Mouse (Mus musculus) limb, embryonic 13.5 days (tissue): Measurements from ENCODE around the gene Wfdc6a. TPM values are rescaled to one million over a fixed set of nuclear protein-coding genes. Genes with fewer than 3 reads are reported as not detected.

ENCODE experiments used
- ATAC-seq: fragments of 200-750 bp; cut with Nextera tagmentation; 2 replicates; pipeline ENCODE4 v1.8.0; 2017; ENCODE audit warnings: low read depth, moderate number of reproducible peaks, moderate TSS enrichment; ENCODE audit not compliant: low FRiP score
- H3K27ac ChIP-seq: fragments of 300-500 bp; sonication (generic); 2 replicates; pipeline ENCODE4 v1.5.1; 2015; ENCODE audit warnings: inconsistent platforms, mild to moderate bottlenecking, moderate library complexity
- H3K27me3 ChIP-seq: fragments of 300-500 bp; sonication (generic); 2 replicates; pipeline ENCODE4 v1.6.1; 2015; ENCODE audit warnings: mild to moderate bottlenecking, inconsistent platforms
- H3K36me3 ChIP-seq: fragments of 300-500 bp; sonication (generic); 2 replicates; pipeline ENCODE4 v1.6.1; 2015; ENCODE audit warnings: inconsistent platforms, mild to moderate bottlenecking, moderate library complexity
- H3K4me1 ChIP-seq: fragments of 300-500 bp; sonication (generic); 2 replicates; pipeline ENCODE4 v1.6.1; 2015; ENCODE audit warnings: inconsistent platforms
- H3K4me2 ChIP-seq: fragments of 300-500 bp; sonication (generic); replicated peaks from 2 replicates; pipeline ENCODE4 v1.6.1; 2015; ENCODE audit warnings: inconsistent platforms, mild to moderate bottlenecking, moderate library complexity
- H3K4me3 ChIP-seq: fragments of 300-500 bp; sonication (generic); 2 replicates; pipeline ENCODE4 v1.5.1; 2015; ENCODE audit warnings: moderate library complexity, mild to moderate bottlenecking, inconsistent platforms
- H3K9ac ChIP-seq: fragments of 300-500 bp; sonication (generic); 2 replicates; pipeline ENCODE4 v1.6.1; 2015; ENCODE audit warnings: mild to moderate bottlenecking, inconsistent platforms
- H3K9me3 ChIP-seq: fragments of 300-500 bp; sonication (generic); 2 replicates; pipeline ENCODE4 v1.6.1; 2016; ENCODE audit warnings: inconsistent platforms
- WGBS: fragments of 180-500 bp; shearing (Covaris S2); methylation state at CpG from one replicate; pipeline ENCODE4 v1.1.7; 2015; 5-methylcytosine and 5-hydroxymethylcytosine counted together
- polyA plus RNA-seq: library from polyadenylated mRNA; unstranded; fragments of >200 nt; fragmentation: Nextera tagmentation; extraction: Ambion mirVana; gene quantifications from 2 replicates; pipeline ENCODE4 v1.2.1, GENCODE M21; 2015

The Wfdc6a gene
- polyA plus RNA-seq, 1 experiment from 2014 or later, result not detected

DNA sequence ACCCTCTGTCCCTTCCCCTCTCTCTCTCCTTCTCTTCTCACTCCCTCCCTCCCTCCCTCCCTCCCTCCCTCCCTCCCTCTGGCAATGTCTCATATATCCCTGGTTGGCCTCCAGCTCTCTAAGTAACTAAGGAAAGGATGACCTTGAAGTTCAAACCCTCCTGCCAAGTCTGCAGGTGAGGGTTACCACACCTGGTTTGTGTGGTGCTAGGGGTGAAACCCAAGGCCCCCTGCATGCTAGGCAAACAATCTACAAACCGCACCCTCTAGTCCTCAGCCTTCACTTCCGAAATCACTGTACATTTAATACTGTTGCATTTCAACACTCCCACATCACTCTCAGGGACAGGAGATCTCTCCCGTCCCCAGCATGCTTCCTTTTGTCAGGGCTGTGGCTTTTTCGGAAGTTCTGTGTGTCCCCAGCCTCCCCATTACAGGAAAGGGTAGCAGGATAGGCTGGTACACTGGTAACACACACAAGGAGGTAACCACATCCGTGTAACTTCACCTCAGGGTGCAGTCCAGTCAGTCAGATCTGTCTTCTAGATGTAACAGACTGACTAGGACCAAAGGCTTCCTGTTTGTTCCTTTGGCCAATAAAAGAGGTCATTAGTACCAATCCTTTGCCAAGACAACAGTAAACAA lies 40.7 kb downstream of the Wfdc6a start:
- peaks cover 4% of the 10 kb centered on the region; the same call in 1 of the 2 replicates for H3K27me3 ChIP-seq
- H3K27ac ChIP-seq, result no peak overlapping the region
- ATAC-seq, result no peak; the same call in 1 of the 2 replicates
- H3K9me3 ChIP-seq, result peaks cover 7% of the 10 kb centered on the region; the same call in 1 of the 2 replicates
- WGBS, result 48% methylated on average over 5 of the region's 5 CpGs
- no peaks in the 10 kb centered on the region for H3K36me3 ChIP-seq
- H3K4me3 ChIP-seq, result no peak overlapping the region
- H3K4me1 ChIP-seq, result peaks cover 7% of the 10 kb centered on the region; the same call in 1 of the 2 replicates
- H3K4me2 ChIP-seq, result no peak overlapping the region
- no peak overlapping the region for H3K9ac ChIP-seq

DNA sequence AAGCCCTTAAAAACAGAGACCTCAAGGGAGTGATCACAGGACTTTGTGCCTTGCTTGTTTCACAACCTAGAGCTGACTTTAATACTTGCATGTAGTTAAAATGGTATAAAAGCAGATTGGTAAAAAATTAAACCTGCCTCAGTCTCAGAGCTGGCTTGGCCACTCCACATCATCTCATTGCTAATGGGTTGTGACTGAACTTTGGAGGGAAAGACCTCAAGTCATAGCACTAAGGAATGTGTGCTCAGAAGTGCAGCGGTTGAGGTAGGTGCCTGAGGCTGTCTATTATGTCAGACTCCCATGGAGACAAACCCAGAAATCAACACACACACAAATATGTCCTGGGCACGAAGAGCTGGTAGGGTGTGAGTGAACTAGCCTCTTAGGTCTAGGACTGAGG lies 41.5 kb downstream of the Wfdc6a start:
- Histone ChIP-seq H3K4me2 (no peak overlapping the region), H3K4me3 (no peak overlapping the region), H3K36me3 (no peaks in the 10 kb centered on the region), H3K4me1 (peaks cover 7% of the 10 kb centered on the region; the same call in 1 of the 2 replicates), H3K9me3 (peaks cover 7% of the 10 kb centered on the region; the same call in 1 of the 2 replicates), H3K27ac (no peak overlapping the region), H3K27me3 (no peaks in the 10 kb centered on the region), H3K9ac (no peak overlapping the region)
- 66% methylated on average over 2 of the region's 2 CpGs for WGBS
- ATAC-seq, result no peak

DNA sequence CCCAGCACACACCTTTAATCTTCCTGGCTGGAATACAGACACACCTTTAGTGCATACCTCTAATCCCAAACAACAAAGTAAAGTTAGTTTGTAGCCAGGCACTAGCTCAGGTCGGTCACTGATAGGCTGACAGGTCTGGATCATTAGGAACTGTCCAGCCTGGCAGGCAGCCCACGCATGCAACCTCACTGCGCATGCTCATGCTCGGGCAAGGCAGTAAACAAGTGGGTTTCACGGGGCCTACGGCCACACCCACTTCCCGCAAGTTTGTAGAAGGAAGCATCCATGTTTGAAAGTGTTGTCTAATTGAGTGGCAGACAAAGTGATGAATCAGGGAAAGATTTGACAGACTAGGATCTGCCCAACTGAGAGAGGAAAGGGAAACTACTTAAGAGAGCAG lies 42.6 kb downstream of the Wfdc6a start:
- H3K4me2 ChIP-seq, result no peak overlapping the region
- H3K36me3 ChIP-seq, result no peaks in the 10 kb centered on the region
- no peak overlapping the region for H3K9ac ChIP-seq
- H3K4me3 ChIP-seq, result no peak overlapping the region
- peaks cover 7% of the 10 kb centered on the region; the same call in 1 of the 2 replicates for H3K4me1 ChIP-seq
- peaks cover 7% of the 10 kb centered on the region; the same call in 1 of the 2 replicates for H3K9me3 ChIP-seq
- no peak overlapping the region for H3K27ac ChIP-seq
- WGBS, result 79% methylated on average over 7 of the region's 7 CpGs
- no peaks in the 10 kb centered on the region for H3K27me3 ChIP-seq
- ATAC-seq, result no peak

DNA sequence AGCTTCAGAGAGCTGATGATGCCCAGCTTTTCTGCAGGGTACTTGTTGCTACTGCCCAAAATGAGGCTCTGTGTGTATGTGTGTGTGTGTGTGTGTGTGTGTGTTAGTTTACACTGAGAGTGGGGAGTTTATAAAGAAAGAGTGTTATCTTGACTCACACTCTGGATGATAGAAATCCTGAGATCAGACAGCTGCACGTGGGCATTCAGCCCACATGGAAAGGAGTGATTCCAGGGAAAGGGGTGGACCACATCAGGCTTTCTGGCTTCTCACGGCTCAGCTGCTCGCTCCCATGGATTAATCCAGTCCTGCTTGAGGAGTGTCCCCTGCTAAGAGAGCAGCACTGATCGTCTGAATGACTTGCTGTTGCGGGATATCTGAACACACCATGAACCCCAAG lies 43.1 kb downstream of the Wfdc6a start:
- peaks cover 7% of the 10 kb centered on the region; the same call in 1 of the 2 replicates for H3K9me3 ChIP-seq
- H3K36me3 ChIP-seq, result no peaks in the 10 kb centered on the region
- no peak overlapping the region for H3K9ac ChIP-seq
- H3K27ac ChIP-seq, result no peak overlapping the region
- 75% methylated on average over 5 of the region's 5 CpGs for WGBS
- no peak overlapping the region for H3K4me2 ChIP-seq
- ATAC-seq, result no peak
- no peak overlapping the region for H3K4me3 ChIP-seq
- H3K27me3 ChIP-seq, result no peaks in the 10 kb centered on the region
- peaks cover 7% of the 10 kb centered on the region; the same call in 1 of the 2 replicates for H3K4me1 ChIP-seq

DNA sequence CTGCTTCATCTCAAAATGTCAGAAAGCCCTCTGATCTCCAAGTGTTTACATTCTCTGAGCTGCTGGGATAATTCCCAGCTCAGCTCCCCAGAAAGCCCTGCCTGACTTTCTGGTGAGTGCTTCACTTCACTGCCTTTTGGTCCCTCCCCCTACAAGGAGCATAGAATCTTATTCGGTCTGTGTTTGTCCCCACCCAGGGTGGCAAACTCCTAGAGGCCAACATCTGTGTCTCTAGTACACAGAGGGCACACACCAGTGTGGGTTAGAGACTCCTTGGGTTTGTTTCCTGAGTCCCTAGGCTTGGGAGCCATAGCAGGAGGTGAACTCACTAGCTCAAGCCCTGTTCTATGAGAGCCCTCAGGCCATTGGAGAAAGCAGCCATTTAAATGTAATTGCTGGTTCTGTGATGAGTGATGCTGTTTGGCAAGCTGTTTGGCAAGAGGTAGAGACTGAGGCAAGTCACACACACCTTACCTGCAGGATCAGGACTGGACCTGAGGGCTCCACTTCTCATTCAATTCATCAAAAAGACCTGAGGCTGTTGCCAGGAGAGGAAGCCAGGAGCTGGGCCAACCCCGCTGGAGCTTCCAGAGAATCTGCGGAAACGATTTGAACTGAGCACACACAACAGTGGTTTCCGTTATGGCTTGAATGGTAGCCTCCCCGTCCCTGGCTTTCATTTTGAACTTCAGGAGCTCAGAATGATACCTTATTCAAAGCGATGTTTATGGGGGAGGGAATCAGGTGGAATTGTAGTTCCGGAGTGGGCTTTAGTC lies 44.4 kb downstream of the Wfdc6a start:
- Histone ChIP-seq H3K4me3 (no peak overlapping the region), H3K27ac (no peak overlapping the region), H3K4me1 (peaks cover 7% of the 10 kb centered on the region; the same call in 1 of the 2 replicates), H3K36me3 (no peaks in the 10 kb centered on the region), H3K27me3 (no peaks in the 10 kb centered on the region), H3K9me3 (peaks cover 7% of the 10 kb centered on the region; the same call in 1 of the 2 replicates), H3K9ac (no peak overlapping the region), H3K4me2 (no peak overlapping the region)
- no peak for ATAC-seq
- 41% methylated on average over 8 of the region's 8 CpGs for WGBS

DNA sequence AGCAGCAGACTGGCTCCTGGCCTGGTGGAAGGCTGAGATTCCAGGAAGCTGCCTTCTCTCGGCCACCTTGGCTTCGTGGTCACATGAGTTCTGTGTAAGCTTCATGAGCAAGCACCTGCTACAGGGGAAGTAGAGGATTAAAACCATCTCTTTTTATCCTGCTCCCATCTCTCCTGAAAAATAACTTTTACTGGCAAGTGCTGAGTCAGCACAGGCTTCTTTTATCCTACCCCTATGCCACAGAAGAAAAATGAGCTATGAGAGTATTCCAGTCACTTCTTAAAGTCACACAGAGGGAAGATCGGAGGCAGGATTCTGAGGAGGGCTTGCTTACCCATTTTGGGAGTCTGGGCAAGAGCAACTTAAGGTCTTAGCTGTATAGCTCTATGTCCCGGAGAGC lies 48.2 kb downstream of the Wfdc6a start:
- H3K4me1 ChIP-seq, result peaks cover 7% of the 10 kb centered on the region; the same call in 1 of the 2 replicates
- H3K27ac ChIP-seq, result no peak overlapping the region
- H3K36me3 ChIP-seq, result no peaks in the 10 kb centered on the region
- H3K27me3 ChIP-seq, result no peaks in the 10 kb centered on the region
- no peak overlapping the region for H3K4me3 ChIP-seq
- H3K4me2 ChIP-seq, result no peak overlapping the region
- no peak for ATAC-seq
- 75% methylated on average over 4 of the region's 4 CpGs for WGBS
- no peaks in the 10 kb centered on the region for H3K9me3 ChIP-seq
- no peak overlapping the region for H3K9ac ChIP-seq

DNA sequence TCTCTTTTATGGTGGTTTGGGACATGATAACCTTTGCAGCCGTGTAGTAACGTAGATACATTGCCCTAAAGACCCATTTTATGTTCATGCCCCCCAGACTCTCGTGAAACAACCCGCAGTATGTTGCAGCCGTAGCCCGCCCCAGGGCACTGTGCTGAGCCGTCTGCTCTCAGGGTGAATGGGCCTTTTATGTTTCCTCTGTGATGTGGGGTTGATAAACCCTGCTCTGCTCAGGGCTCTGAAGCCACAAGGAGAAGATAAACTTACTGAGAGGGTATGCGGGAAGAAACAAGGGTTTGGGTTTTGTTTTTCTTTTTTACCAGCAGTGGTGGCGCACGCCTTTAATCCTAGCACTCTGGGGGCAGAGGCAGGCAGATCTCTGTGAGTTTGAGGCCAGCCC lies 50.9 kb downstream of the Wfdc6a start:
- Histone ChIP-seq H3K36me3 (no peaks in the 10 kb centered on the region), H3K4me1 (no peaks in the 10 kb centered on the region)
- WGBS, result 58% methylated on average over 10 of the region's 10 CpGs

DNA sequence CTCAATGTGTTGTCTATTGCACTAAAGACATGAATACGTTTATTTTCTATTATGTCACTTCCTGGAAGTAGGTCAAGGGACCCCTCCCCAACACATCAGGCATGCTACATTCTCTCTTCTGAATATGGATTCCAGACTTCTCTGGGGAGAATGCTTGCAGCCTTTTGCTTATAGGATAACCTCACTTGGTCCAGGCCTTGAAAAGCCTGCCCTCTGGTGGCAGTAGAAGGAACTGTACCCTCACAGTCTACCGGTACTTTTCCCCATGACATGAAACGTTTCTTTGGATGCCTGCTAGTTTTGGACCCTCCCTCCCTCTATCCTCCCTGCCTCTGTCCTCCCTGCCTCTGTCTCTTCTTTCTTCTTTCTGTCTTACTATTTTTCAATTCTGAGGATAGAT lies 54.1 kb downstream of the Wfdc6a start:
- WGBS, result 4% methylated on average over 3 of the region's 3 CpGs
- Histone ChIP-seq H3K27ac (no peak overlapping the region), H3K9me3 (peaks cover 11% of the 10 kb centered on the region; the same call in 1 of the 2 replicates), H3K27me3 (no peaks in the 10 kb centered on the region), H3K9ac (no peak overlapping the region), H3K4me1 (no peaks in the 10 kb centered on the region), H3K36me3 (no peaks in the 10 kb centered on the region), H3K4me2 (no peak overlapping the region), H3K4me3 (no peak overlapping the region)
- peak; percentile 70 for ATAC-seq

More for the DNA sequence above, 50.9 kb downstream of the Wfdc6a start:
- Histone ChIP-seq H3K27ac (no peak overlapping the region), H3K27me3 (no peaks in the 10 kb centered on the region), H3K4me2 (no peak overlapping the region), H3K9ac (no peak overlapping the region), H3K4me3 (no peak overlapping the region), H3K9me3 (no peaks in the 10 kb centered on the region)
- ATAC-seq, result no peak

Other genes with a start within 250 kb of the Wfdc6a start
- gene Slpi, start 196.4 kb downstream of the Wfdc6a start, polyA plus RNA-seq, result 3.2 and 3.8 TPM in 2 replicates
- 1.5 and 1.6 TPM in 2 replicates for gene Rbpjl, start 182.3 kb downstream of the Wfdc6a start, polyA plus RNA-seq
- gene Matn4, start 180.3 kb downstream of the Wfdc6a start, polyA plus RNA-seq, result 192 and 200 TPM in 2 replicates
- 61.0 and 63.6 TPM in 2 replicates for gene Sdc4, start 141.6 kb downstream of the Wfdc6a start, polyA plus RNA-seq
- gene Sys1, start 128.5 kb downstream of the Wfdc6a start, polyA plus RNA-seq, result 65.2 and 66.6 TPM in 2 replicates
- 5.5 and 7.4 TPM in 2 replicates for gene Gm20458, start 124.5 kb downstream of the Wfdc6a start, polyA plus RNA-seq
- gene Trp53tg5, start 111.7 kb downstream of the Wfdc6a start, polyA plus RNA-seq, result not detected in 2 replicates
- 1.4 and 2.3 TPM in 2 replicates for gene Dbndd2, start 99.3 kb downstream of the Wfdc6a start, polyA plus RNA-seq
- gene Pigt, start 87.9 kb downstream of the Wfdc6a start, polyA plus RNA-seq, result 45.9 and 46.8 TPM in 2 replicates
- 30.4 and 36.0 TPM in 2 replicates for gene Wfdc2, start 23.0 kb downstream of the Wfdc6a start, polyA plus RNA-seq
- gene Spint3, start 12.0 kb downstream of the Wfdc6a start, polyA plus RNA-seq, result not detected in 2 replicates
- gene Eppin, start 8.1 kb upstream of the Wfdc6a start, polyA plus RNA-seq, result not detected in 2 replicates
- not detected in 2 replicates for gene Wfdc6b, start 28.1 kb upstream of the Wfdc6a start, polyA plus RNA-seq
- gene Wfdc8, start 28.2 kb upstream of the Wfdc6a start, polyA plus RNA-seq, result not detected in 2 replicates
- gene Wfdc16, start 53.3 kb upstream of the Wfdc6a start, polyA plus RNA-seq, result not detected in 2 replicates
- not detected in 2 replicates for gene Wfdc10, start 70.6 kb upstream of the Wfdc6a start, polyA plus RNA-seq
- gene Wfdc9, start 71.1 kb upstream of the Wfdc6a start, polyA plus RNA-seq, result not detected in 2 replicates
- not detected in 2 replicates for gene Wfdc11, start 88.6 kb upstream of the Wfdc6a start, polyA plus RNA-seq
- 0.18 and 0.36 TPM in 2 replicates for gene Wfdc13, start 99.7 kb upstream of the Wfdc6a start, polyA plus RNA-seq
- gene Spint4, start 113.1 kb upstream of the Wfdc6a start, polyA plus RNA-seq, result not detected in 2 replicates
- gene Spint5, start 129.9 kb upstream of the Wfdc6a start, polyA plus RNA-seq, result not detected in 2 replicates
- gene Wfdc3, start 160.5 kb upstream of the Wfdc6a start, polyA plus RNA-seq, result 0.69 and 0.87 TPM in 2 replicates
- gene Dnttip1, start 160.5 kb upstream of the Wfdc6a start, polyA plus RNA-seq, result 80.6 and 85.1 TPM in 2 replicates
- 432 and 450 TPM in 2 replicates for gene Ube2c, start 184.5 kb upstream of the Wfdc6a start, polyA plus RNA-seq
- 190 and 195 TPM in 2 replicates for gene Tnnc2, start 194.5 kb upstream of the Wfdc6a start, polyA plus RNA-seq
- gene Snx21, start 200.4 kb upstream of the Wfdc6a start, polyA plus RNA-seq, result 26.3 and 27.6 TPM in 2 replicates
- gene Acot8, start 219.4 kb upstream of the Wfdc6a start, polyA plus RNA-seq, result 17.5 and 17.6 TPM in 2 replicates
- 6.8 and 7.2 TPM in 2 replicates for gene Zswim3, start 219.7 kb upstream of the Wfdc6a start, polyA plus RNA-seq
- 17.8 and 18.2 TPM in 2 replicates for gene Zswim1, start 237.2 kb upstream of the Wfdc6a start, polyA plus RNA-seq
- gene Spata25, start 243.1 kb upstream of the Wfdc6a start, polyA plus RNA-seq, result not detected in 2 replicates
- 131 and 135 TPM in 2 replicates for gene Ctsa, start 247.4 kb upstream of the Wfdc6a start, polyA plus RNA-seq
- 6.7 and 7.1 TPM in 2 replicates for gene Neurl2, start 248.0 kb upstream of the Wfdc6a start, polyA plus RNA-seq